In genomic region chr15:64533169-64533795, GRCm38 (mm10) we compare ENCODE assay signal across 13 mouse cellular contexts.
DNase-seq lines count a peak whose midpoint lies in the region; ATAC-seq and TF ChIP-seq lines count a peak whose summit lies in the region.
"Had no signal": no experiment of that assay in that cellular context is flagged by ENCODE, and none has a peak within 500 bp of the region (broad histone marks: within the 10 kb centered on the region; RNA-seq: fewer than 3 reads in every experiment).

No protein-coding gene starts in this region.

- WGBS in midbrain, postnatal 0 days = 67% methylated on average over 2 of the region's 2 CpGs
- 78% methylated on average over 2 of the region's 2 CpGs for WGBS in midbrain, embryonic 14.5 days
- WGBS in heart, embryonic 15.5 days = 71% methylated on average over 2 of the region's 2 CpGs
- WGBS in liver, embryonic 11.5 days = 79% methylated on average over 2 of the region's 2 CpGs

- intact Hi-C loops in gastrocnemius, adult 2 months (cut with DNase I) = no loop called here

- ATAC-seq in midbrain, postnatal 0 days (ENCODE audit: low FRiP score) = no peak
- ATAC-seq in midbrain, embryonic 14.5 days (ENCODE audit: low FRiP score, low TSS enrichment) = no peak
- no peak for ATAC-seq in heart, embryonic 15.5 days (replicated peaks; ENCODE audit: insufficient number of reproducible peaks, insufficient read depth, low FRiP score, low read depth)
- ATAC-seq in liver, embryonic 11.5 days (replicated peaks; ENCODE audit: low FRiP score) = no peak
- ATAC-seq: inflammation-experienced regulatory T-cells, adult 6 months had no signal

- H3K36me3 ChIP-seq in midbrain, postnatal 0 days (ENCODE audit: insufficient read depth, low read length) = no peaks in the 10 kb centered on the region
- H3K36me3 ChIP-seq in midbrain, embryonic 14.5 days (ENCODE audit: control insufficient read depth, insufficient read depth, low read length) = no peaks in the 10 kb centered on the region
- H3K36me3 ChIP-seq in heart, embryonic 15.5 days = no peaks in the 10 kb centered on the region
- H3K36me3 ChIP-seq in liver, embryonic 11.5 days (ENCODE audit: control insufficient read depth, insufficient read depth, low read length) = no peaks in the 10 kb centered on the region
- H3K36me3 ChIP-seq: embryonic facial prominence, embryonic 13.5 days; liver, embryonic 15.5 days; midbrain, embryonic 12.5 days had no signal

- H3K27me3 ChIP-seq in midbrain, postnatal 0 days (ENCODE audit: insufficient read depth, low read length) = no peaks in the 10 kb centered on the region
- H3K27me3 ChIP-seq in midbrain, embryonic 14.5 days (ENCODE audit: control insufficient read depth, insufficient read depth, low read length) = no peaks in the 10 kb centered on the region
- no peaks in the 10 kb centered on the region for H3K27me3 ChIP-seq in heart, embryonic 15.5 days
- no peaks in the 10 kb centered on the region for H3K27me3 ChIP-seq in liver, embryonic 11.5 days (replicated peaks; ENCODE audit: control insufficient read depth, insufficient read depth, low read length)
- H3K27me3 ChIP-seq: embryonic facial prominence, embryonic 13.5 days; liver, embryonic 15.5 days; midbrain, embryonic 12.5 days had no signal

- H3K4me2 ChIP-seq in midbrain, postnatal 0 days (ENCODE audit: low read depth, low read length, poor library complexity, severe bottlenecking) = no peak overlapping the region
- H3K4me2 ChIP-seq in midbrain, embryonic 14.5 days (ENCODE audit: low read length) = no peak overlapping the region
- H3K4me2 ChIP-seq in heart, embryonic 15.5 days = no peak overlapping the region
- no peak overlapping the region for H3K4me2 ChIP-seq in liver, embryonic 11.5 days
- H3K4me2 ChIP-seq: embryonic facial prominence, embryonic 13.5 days; liver, embryonic 15.5 days; midbrain, embryonic 12.5 days had no signal

- no peak overlapping the region for H3K9ac ChIP-seq in midbrain, postnatal 0 days (replicated peaks; ENCODE audit: low read length, poor library complexity, severe bottlenecking)
- H3K9ac ChIP-seq in midbrain, embryonic 14.5 days (replicated peaks; ENCODE audit: low read length) = no peak overlapping the region
- H3K9ac ChIP-seq in heart, embryonic 15.5 days = no peak overlapping the region
- H3K9ac ChIP-seq in liver, embryonic 11.5 days (ENCODE audit: low read depth, low read length) = no peak overlapping the region
- H3K9ac ChIP-seq: embryonic facial prominence, embryonic 13.5 days; liver, embryonic 15.5 days; midbrain, embryonic 12.5 days had no signal

- no peaks in the 10 kb centered on the region for H3K4me1 ChIP-seq in midbrain, postnatal 0 days (ENCODE audit: insufficient read depth, low read length)
- no peaks in the 10 kb centered on the region for H3K4me1 ChIP-seq in midbrain, embryonic 14.5 days (ENCODE audit: control insufficient read depth, insufficient read depth, low read length)
- peaks cover 16% of the 10 kb centered on the region for H3K4me1 ChIP-seq in heart, embryonic 15.5 days (replicated peaks)
- H3K4me1 ChIP-seq in liver, embryonic 11.5 days (replicated peaks; ENCODE audit: control insufficient read depth, insufficient read depth, low read length) = no peaks in the 10 kb centered on the region
- H3K4me1 ChIP-seq: liver, embryonic 15.5 days; midbrain, embryonic 12.5 days had no signal

- TF ChIP-seq CTCF in midbrain, postnatal 0 days (IDR thresholded peaks at IDR 0.05) = no peak
- TF ChIP-seq CTCF in gastrocnemius, adult 2 months (IDR thresholded peaks at IDR 0.05) = no peak

- H3K27ac ChIP-seq in midbrain, postnatal 0 days (ENCODE audit: low read depth, low read length) = no peak overlapping the region
- no peak overlapping the region for H3K27ac ChIP-seq in midbrain, embryonic 14.5 days (replicated peaks; ENCODE audit: low read depth, low read length)
- peak overlapping the region; percentile 6 for H3K27ac ChIP-seq in gastrocnemius, adult 2 months
- peak overlapping the region; percentile 44 for H3K27ac ChIP-seq in heart, embryonic 15.5 days
- no peak overlapping the region for H3K27ac ChIP-seq in liver, embryonic 11.5 days (ENCODE audit: low read depth, low read length)
- H3K27ac ChIP-seq: embryonic facial prominence, embryonic 13.5 days; liver, embryonic 15.5 days; midbrain, embryonic 12.5 days had no signal

- H3K4me3 ChIP-seq in midbrain, postnatal 0 days (ENCODE audit: low read depth, low read length) = no peak overlapping the region
- H3K4me3 ChIP-seq in midbrain, embryonic 14.5 days (replicated peaks; ENCODE audit: low read depth, low read length) = no peak overlapping the region
- H3K4me3 ChIP-seq in gastrocnemius, adult 2 months = no peak overlapping the region
- no peak overlapping the region for H3K4me3 ChIP-seq in heart, embryonic 15.5 days
- H3K4me3 ChIP-seq in liver, embryonic 11.5 days (ENCODE audit: low read depth, low read length) = no peak overlapping the region
- H3K4me3 ChIP-seq: embryonic facial prominence, embryonic 13.5 days; liver, embryonic 15.5 days; midbrain, embryonic 12.5 days had no signal

- H3K9me3 ChIP-seq in midbrain, postnatal 0 days (ENCODE audit: low read length) = no peaks in the 10 kb centered on the region
- no peaks in the 10 kb centered on the region for H3K9me3 ChIP-seq in midbrain, embryonic 14.5 days (ENCODE audit: control insufficient read depth, low read length)
- no peaks in the 10 kb centered on the region for H3K9me3 ChIP-seq in heart, embryonic 15.5 days (replicated peaks)
- no peaks in the 10 kb centered on the region for H3K9me3 ChIP-seq in liver, embryonic 11.5 days (ENCODE audit: control insufficient read depth, low read length)
- H3K9me3 ChIP-seq: embryonic facial prominence, embryonic 13.5 days; liver, embryonic 15.5 days; midbrain, embryonic 12.5 days had no signal

- DNase-seq in midbrain, postnatal 0 days (ENCODE audit: low spot score) = peak; percentile 47
- DNase-seq in midbrain, embryonic 14.5 days = no peak
- DNase-seq in gastrocnemius, adult 2 months = peak; percentile 56
- DNase-seq in skeletal muscle tissue, adult 2 months (ENCODE audit: low read depth, low spot score) = peak; percentile 53
- DNase-seq in liver, embryonic 11.5 days (ENCODE audit: low spot score) = no peak
- DNase-seq in cerebellum, postnatal 25 days = no peak
- DNase-seq: layer of hippocampus, adult 9-11 months; right cerebral cortex, postnatal 14 days had no signal

Comparison
In these comparisons a context has a peak if more than half of its experiments do, and no peak if none do; other contexts are left out.
1. DNase-seq: peak in midbrain, postnatal 0 days (single experiment), gastrocnemius, adult 2 months (single experiment) and skeletal muscle tissue, adult 2 months (single experiment); none in midbrain, embryonic 14.5 days (single experiment), liver, embryonic 11.5 days (single experiment) and cerebellum, postnatal 25 days (0 of 2).
2. H3K27ac ChIP-seq: peak in gastrocnemius, adult 2 months (single experiment) and heart, embryonic 15.5 days (single experiment); none in midbrain, postnatal 0 days (single experiment), midbrain, embryonic 14.5 days (single experiment) and liver, embryonic 11.5 days (single experiment).